Mouse (Mus musculus) megakaryocyte, embryonic 14.5 days (primary cell): Measurements from ENCODE around the gene Cfd.

Experiments
- FLI1 ChIP-seq: IDR thresholded peaks from 2 replicates; pipeline ENCODE4 v1.6.1; 2012; ENCODE audit warnings: low read length, inconsistent platforms, mixed read lengths
- GATA1 ChIP-seq: IDR thresholded peaks from 3 replicates; pipeline ENCODE4 v1.6.1; 2012; ENCODE audit warnings: mixed read lengths, low read length, inconsistent platforms, borderline replicate concordance

DNA sequence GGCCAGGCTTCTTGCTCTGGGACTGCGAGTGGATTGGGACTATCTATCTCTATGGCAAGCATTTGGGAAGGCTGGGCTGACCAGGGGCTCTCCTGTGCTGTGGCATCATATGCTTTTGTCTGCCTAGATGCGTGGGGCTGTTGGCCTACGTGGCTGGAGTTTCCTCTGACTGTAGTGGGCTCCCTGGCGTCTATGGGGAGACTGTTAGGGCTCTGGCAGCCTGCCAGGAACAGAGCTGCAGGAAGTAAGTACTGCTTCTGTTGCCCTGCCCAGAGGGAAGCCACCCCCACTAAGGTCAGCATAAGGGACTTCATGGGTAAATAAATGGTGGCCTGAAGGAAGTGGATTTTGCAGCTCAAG is 33.2 kb upstream of the Cfd start:
- TF ChIP-seq GATA1 = no peak
- no peak for TF ChIP-seq FLI1
